Mouse (Mus musculus): Measurements from ENCODE around the gene Leap2. TPM values are rescaled to one million over a fixed set of nuclear protein-coding genes. Genes with fewer than 3 reads are reported as not detected.
"Not testable (repeated sequence)": the region's sequence is repeated elsewhere in the genome, so short reads cannot be mapped to it uniquely, and the experiment has no call there.

The Leap2 gene
- polyA plus RNA-seq, 1 experiment from 2014 or later = not detected

- Histone ChIP-seq H3K9me3 (no peaks in the 10 kb centered on the region), H3K27me3 (no peaks in the 10 kb centered on the region), H3K9ac (no peak overlapping the region), H3K4me1 (replicated peaks) (peaks cover 6% of the 10 kb centered on the region; the same call in 1 of the 2 replicates), H3K36me3 (peaks cover 3% of the 10 kb centered on the region; the same call in 1 of the 2 replicates), H3K27ac (no peak overlapping the region), H3K4me3 (no peak overlapping the region), H3K4me2 (no peak overlapping the region)
- 88% methylated on average over 8 of the region's 8 CpGs for WGBS
- no peak for ATAC-seq (ENCODE audit: low FRiP score)
Measured at GRCm38 (mm10) chr11:53435504-53435903, 12.5 kb upstream of the Leap2 start.

GRCm38 (mm10) chr11:53433057-53433456 lies 10.1 kb upstream of the Leap2 start:
- H3K27ac ChIP-seq = no peak overlapping the region
- peaks cover 17% of the 10 kb centered on the region for H3K4me1 ChIP-seq (replicated peaks)
- H3K4me2 ChIP-seq = no peak overlapping the region
- ATAC-seq (ENCODE audit: low FRiP score) = no peak
- WGBS = 71% methylated on average over 6 of the region's 6 CpGs
- peaks cover 13% of the 10 kb centered on the region for H3K36me3 ChIP-seq
- H3K9ac ChIP-seq = no peak overlapping the region
- no peaks in the 10 kb centered on the region for H3K9me3 ChIP-seq
- H3K4me3 ChIP-seq = no peak overlapping the region
- H3K27me3 ChIP-seq = no peaks in the 10 kb centered on the region

GRCm38 (mm10) chr11:53431347-53432056 lies 8.5 kb upstream of the Leap2 start:
- 18% methylated on average over 9 of the region's 9 CpGs for WGBS
- Histone ChIP-seq H3K9ac (peak overlapping the region; percentile 40), H3K4me1 (replicated peaks) (peaks cover 17% of the 10 kb centered on the region), H3K4me3 (peak overlapping the region; percentile 87), H3K9me3 (no peaks in the 10 kb centered on the region), H3K36me3 (peaks cover 13% of the 10 kb centered on the region), H3K27ac (peak overlapping the region; percentile 81), H3K27me3 (no peaks in the 10 kb centered on the region), H3K4me2 (peak overlapping the region; percentile 94)
- ATAC-seq (ENCODE audit: low FRiP score) = peak; percentile 55

GRCm38 (mm10) chr11:53430670-53431346 lies 7.8 kb upstream of the Leap2 start, which contains the start of the genes Uqcrq and Gdf9:
Gene Uqcrq (minus strand): TSS chr11:53430831.
Gene Gdf9 (plus strand): TSS chr11:53431023.
- Histone ChIP-seq H3K4me1 (replicated peaks) (peaks cover 17% of the 10 kb centered on the region), H3K4me3 (peak within 1 kb of the TSS; percentile 87), H3K36me3 (peaks cover 13% of the 10 kb centered on the region), H3K27me3 (no peaks in the 10 kb centered on the region), H3K9me3 (no peaks in the 10 kb centered on the region), H3K4me2 (peak within 1 kb of the TSS; percentile 94), H3K27ac (peak within 1 kb of the TSS; percentile 87), H3K9ac (peak within 1 kb of the TSS; percentile 92)
- peak; percentile 97 for ATAC-seq (ENCODE audit: low FRiP score)
- under 1% methylated on average over 44 of the region's 44 CpGs for WGBS

GRCm38 (mm10) chr11:53430300-53430669 lies 7.3 kb upstream of the Leap2 start:
- H3K9ac ChIP-seq = peak overlapping the region; percentile 92
- H3K4me3 ChIP-seq = peak overlapping the region; percentile 87
- H3K36me3 ChIP-seq = peaks cover 13% of the 10 kb centered on the region
- peak; percentile 74; the same call in 1 of the 2 replicates for ATAC-seq (ENCODE audit: low FRiP score)
- no peaks in the 10 kb centered on the region for H3K27me3 ChIP-seq
- peak overlapping the region; percentile 94 for H3K4me2 ChIP-seq
- WGBS = under 1% methylated on average over 34 of the region's 34 CpGs
- no peaks in the 10 kb centered on the region for H3K9me3 ChIP-seq
- H3K4me1 ChIP-seq (replicated peaks) = peaks cover 17% of the 10 kb centered on the region
- H3K27ac ChIP-seq = peak overlapping the region; percentile 87

- H3K36me3 ChIP-seq = peaks cover 13% of the 10 kb centered on the region
- no peaks in the 10 kb centered on the region for H3K9me3 ChIP-seq
- H3K4me3 ChIP-seq = peak overlapping the region; percentile 87; the same call in 1 of the 2 replicates
- H3K4me1 ChIP-seq (replicated peaks) = peaks cover 17% of the 10 kb centered on the region
- no peak overlapping the region for H3K9ac ChIP-seq
- H3K27ac ChIP-seq = no peak overlapping the region
- no peak for ATAC-seq (ENCODE audit: low FRiP score)
- no peaks in the 10 kb centered on the region for H3K27me3 ChIP-seq
- H3K4me2 ChIP-seq = peak overlapping the region; percentile 94
Measured at GRCm38 (mm10) chr11:53429182-53429581, 6.2 kb upstream of the Leap2 start.

GRCm38 (mm10) chr11:53428716-53429057 lies 5.7 kb upstream of the Leap2 start:
- H3K27me3 ChIP-seq = no peaks in the 10 kb centered on the region
- H3K36me3 ChIP-seq = peaks cover 13% of the 10 kb centered on the region
- H3K9me3 ChIP-seq = no peaks in the 10 kb centered on the region
- 95% methylated on average over 5 of the region's 5 CpGs for WGBS
- H3K4me3 ChIP-seq = no peak overlapping the region
- no peak overlapping the region for H3K4me2 ChIP-seq
- no peak overlapping the region for H3K27ac ChIP-seq
- ATAC-seq (ENCODE audit: low FRiP score) = no peak
- no peak overlapping the region for H3K9ac ChIP-seq
- H3K4me1 ChIP-seq (replicated peaks) = peaks cover 17% of the 10 kb centered on the region

- H3K9ac ChIP-seq = no peak overlapping the region
- H3K4me2 ChIP-seq = no peak overlapping the region
- H3K27me3 ChIP-seq = no peaks in the 10 kb centered on the region
- ATAC-seq (ENCODE audit: low FRiP score) = no peak
- no peaks in the 10 kb centered on the region for H3K9me3 ChIP-seq
- H3K4me1 ChIP-seq (replicated peaks) = peaks cover 17% of the 10 kb centered on the region
- H3K27ac ChIP-seq = no peak overlapping the region
- WGBS = 93% methylated on average over 3 of the region's 3 CpGs
- no peak overlapping the region for H3K4me3 ChIP-seq
- peaks cover 13% of the 10 kb centered on the region for H3K36me3 ChIP-seq
Measured at GRCm38 (mm10) chr11:53427993-53428715, 5.2 kb upstream of the Leap2 start.

GRCm38 (mm10) chr11:53426914-53427313 lies 3.9 kb upstream of the Leap2 start:
- H3K4me3 ChIP-seq; ATAC-seq (ENCODE audit: low FRiP score); H3K9me3 ChIP-seq; H3K9ac ChIP-seq; H3K4me2 ChIP-seq; H3K27me3 ChIP-seq; H3K27ac ChIP-seq: not testable (repeated sequence)
- Histone ChIP-seq H3K4me1 (replicated peaks) (peaks cover 17% of the 10 kb centered on the region), H3K36me3 (peaks cover 17% of the 10 kb centered on the region)
- 86% methylated on average over 3 of the region's 3 CpGs for WGBS

GRCm38 (mm10) chr11:53425711-53426255 lies 2.8 kb upstream of the Leap2 start:
- peaks cover 11% of the 10 kb centered on the region for H3K4me1 ChIP-seq (replicated peaks)
- no peaks in the 10 kb centered on the region for H3K27me3 ChIP-seq
- H3K4me3 ChIP-seq = no peak overlapping the region
- no peak for ATAC-seq (ENCODE audit: low FRiP score)
- H3K9ac ChIP-seq = no peak overlapping the region
- H3K36me3 ChIP-seq = peaks cover 26% of the 10 kb centered on the region
- no peak overlapping the region for H3K4me2 ChIP-seq
- 82% methylated on average over 6 of the region's 6 CpGs for WGBS
- H3K9me3 ChIP-seq = no peaks in the 10 kb centered on the region
- no peak overlapping the region for H3K27ac ChIP-seq

GRCm38 (mm10) chr11:53425251-53425650 lies 2.3 kb upstream of the Leap2 start:
- Histone ChIP-seq H3K27me3 (no peaks in the 10 kb centered on the region), H3K9ac (no peak overlapping the region), H3K4me2 (no peak overlapping the region), H3K4me1 (replicated peaks) (peaks cover 11% of the 10 kb centered on the region), H3K4me3 (no peak overlapping the region), H3K36me3 (peaks cover 28% of the 10 kb centered on the region), H3K27ac (no peak overlapping the region), H3K9me3 (no peaks in the 10 kb centered on the region)
- ATAC-seq (ENCODE audit: low FRiP score) = no peak
- 78% methylated on average over 3 of the region's 3 CpGs for WGBS

- H3K4me2 ChIP-seq = no peak overlapping the region
- peaks cover 32% of the 10 kb centered on the region for H3K36me3 ChIP-seq
- no peak overlapping the region for H3K27ac ChIP-seq
- ATAC-seq (ENCODE audit: low FRiP score) = no peak
- H3K9me3 ChIP-seq = no peaks in the 10 kb centered on the region
- peaks cover 7% of the 10 kb centered on the region for H3K4me1 ChIP-seq (replicated peaks)
- H3K9ac ChIP-seq = no peak overlapping the region
- no peaks in the 10 kb centered on the region for H3K27me3 ChIP-seq
- no peak overlapping the region for H3K4me3 ChIP-seq
- 81% methylated on average over 2 of the region's 2 CpGs for WGBS
Measured at GRCm38 (mm10) chr11:53424826-53425225, 1.9 kb upstream of the Leap2 start.

Measured in hindbrain, embryonic 13.5 days (tissue).